Mouse (Mus musculus): ENCODE data around the gene Hoxa11.

GRCm38 (mm10) chr6:52238976-52239375 lies 6.6 kb downstream of the Hoxa11 start:
- no peak for TF ChIP-seq CTCF (IDR thresholded peaks at IDR 0.05; ENCODE audit: low read depth, low read length)
- no peak for TF ChIP-seq POLR2A (IDR thresholded peaks at IDR 0.05; ENCODE audit: borderline replicate concordance, low read depth, low read length)
